Mouse (Mus musculus) erythroblast, embryonic 14.5 days (primary cell): ENCODE data around the gene Pip.

Experiments
- GATA1 ChIP-seq: IDR thresholded peaks from 2 replicates; pipeline ENCODE4 v1.6.1; 2012; ENCODE audit warnings: low read length, inconsistent platforms, mixed read lengths
- TAL1 ChIP-seq: IDR thresholded peaks from 3 replicates; pipeline ENCODE4 v1.6.1; 2012; ENCODE audit warnings: low read length, inconsistent platforms, mixed read lengths

DNA sequence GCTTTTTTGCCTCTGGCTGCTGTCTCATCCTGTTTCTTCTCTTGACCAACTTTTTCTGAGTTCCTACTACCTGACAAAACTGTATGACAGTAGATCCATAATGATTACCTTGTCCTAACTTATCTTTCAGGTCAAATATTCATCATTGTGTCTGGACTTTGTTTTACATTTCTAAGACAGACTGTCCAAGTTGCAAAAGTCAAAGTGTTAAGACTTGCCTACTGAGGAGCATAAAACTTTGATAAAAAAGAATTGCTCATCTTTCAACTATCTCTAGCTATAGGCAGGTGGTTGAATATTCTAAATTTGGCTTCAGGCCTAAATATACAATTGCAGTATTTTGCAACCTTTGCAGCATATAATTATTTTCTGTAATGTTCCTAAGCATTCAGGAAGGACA is 23.2 kb upstream of the Pip start:
- TF ChIP-seq TAL1 (no peak), GATA1 (no peak)
